Mouse (Mus musculus) embryonic facial prominence, embryonic 15.5 days (tissue): ENCODE results near the gene Ranbp2. TPM values are rescaled to one million over a fixed set of nuclear protein-coding genes. Genes with fewer than 3 reads are reported as not detected.
"Not testable (repeated sequence)": the region's sequence is repeated elsewhere in the genome, so short reads cannot be mapped to it uniquely, and the experiment has no call there.

Source experiments
- ATAC-seq: fragments of 200-750 bp; cut with Nextera tagmentation; 2 replicates; pipeline ENCODE4 v1.8.0; 2017; ENCODE audit warnings: low read depth, moderate TSS enrichment; ENCODE audit not compliant: insufficient number of reproducible peaks, low FRiP score, low TSS enrichment
- H3K27ac ChIP-seq: fragments of 300-500 bp; sonication (generic); replicated peaks from 2 replicates; pipeline ENCODE4 v1.5.1; 2015; ENCODE audit warnings: mild to moderate bottlenecking, inconsistent platforms
- H3K27me3 ChIP-seq: fragments of 300-500 bp; sonication (generic); 2 replicates; pipeline ENCODE4 v1.6.1; 2015; ENCODE audit warnings: inconsistent platforms
- H3K36me3 ChIP-seq: fragments of 300-500 bp; sonication (generic); 2 replicates; pipeline ENCODE4 v1.6.1; 2015; ENCODE audit warnings: mild to moderate bottlenecking, inconsistent platforms
- H3K4me1 ChIP-seq: fragments of 300-500 bp; sonication (generic); 2 replicates; pipeline ENCODE4 v1.6.1; 2015; ENCODE audit warnings: inconsistent platforms
- H3K4me2 ChIP-seq: fragments of 300-500 bp; sonication (generic); replicated peaks from 2 replicates; pipeline ENCODE4 v1.6.1; 2015; ENCODE audit warnings: mild to moderate bottlenecking, inconsistent platforms
- H3K4me3 ChIP-seq: fragments of 300-500 bp; sonication (generic); replicated peaks from 2 replicates; pipeline ENCODE4 v1.5.1; 2015; ENCODE audit warnings: mild to moderate bottlenecking, inconsistent platforms
- H3K9ac ChIP-seq: fragments of 300-500 bp; sonication (generic); 2 replicates; pipeline ENCODE4 v1.6.1; 2015; ENCODE audit warnings: inconsistent platforms
- H3K9me3 ChIP-seq: fragments of 300-500 bp; sonication (generic); replicated peaks from 2 replicates; pipeline ENCODE4 v1.6.1; 2016; ENCODE audit warnings: inconsistent platforms
- WGBS: fragments of 180-500 bp; shearing (Covaris S2); methylation state at CpG from one replicate; pipeline ENCODE4 v1.1.7; 2015; 5-methylcytosine and 5-hydroxymethylcytosine counted together
- polyA plus RNA-seq: library from polyadenylated mRNA; unstranded; fragments of >200 nt; fragmentation: Nextera tagmentation; extraction: Ambion mirVana; gene quantifications from 2 replicates; pipeline ENCODE4 v1.2.1, GENCODE M21; 2015

Ranbp2 gene
- polyA plus RNA-seq, 1 experiment from 2014 or later = 19.0 TPM

GRCm38 (mm10) chr10:58497320-58498284, 50.9 kb downstream of the Ranbp2 start, which contains the start of gene Ccdc138:
Ccdc138 (plus strand) TSS chr10:58497948.
- Histone ChIP-seq H3K27me3 (no peaks in the 10 kb centered on the region), H3K9ac (peak within 1 kb of the TSS; percentile 48), H3K27ac (peak within 1 kb of the TSS; percentile 95), H3K9me3 (no peaks in the 10 kb centered on the region), H3K4me2 (peak within 1 kb of the TSS; percentile 51), H3K36me3 (peaks cover 22% of the 10 kb centered on the region), H3K4me3 (peak within 1 kb of the TSS; percentile 91), H3K4me1 (peaks cover 7% of the 10 kb centered on the region; the same call in 1 of the 2 replicates)
- peak; percentile 98 for ATAC-seq
- WGBS = 1% methylated on average over 50 of the region's 50 CpGs

DNA sequence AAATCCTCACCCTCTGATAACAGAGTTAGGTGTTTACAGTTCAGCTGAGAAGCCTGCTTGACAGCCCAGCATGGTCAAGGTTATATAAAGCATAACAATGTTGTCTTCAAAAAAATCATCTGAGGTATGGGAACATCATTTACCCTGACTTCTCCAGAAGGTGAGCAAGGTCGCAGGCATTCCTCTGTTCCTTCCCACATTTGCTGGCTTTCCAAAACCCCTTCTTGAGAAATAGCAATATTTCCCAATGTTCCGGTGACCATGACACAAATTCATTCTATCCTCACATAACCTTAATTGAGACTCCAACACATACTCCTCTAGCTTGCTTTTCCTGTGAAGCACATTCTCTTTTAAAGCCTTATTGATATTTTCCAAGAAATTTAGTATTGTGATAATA, 51.8 kb downstream of the Ranbp2 start:
- Histone ChIP-seq H3K4me1 (peaks cover 7% of the 10 kb centered on the region; the same call in 1 of the 2 replicates), H3K9me3 (no peaks in the 10 kb centered on the region), H3K4me3 (peak overlapping the region; percentile 91), H3K9ac (peak overlapping the region; percentile 48), H3K27me3 (no peaks in the 10 kb centered on the region), H3K4me2 (peak overlapping the region; percentile 51), H3K27ac (peak overlapping the region; percentile 95; the same call in 1 of the 2 replicates), H3K36me3 (peaks cover 16% of the 10 kb centered on the region)
- 56% methylated on average over 2 of the region's 2 CpGs for WGBS
- ATAC-seq = no peak

DNA sequence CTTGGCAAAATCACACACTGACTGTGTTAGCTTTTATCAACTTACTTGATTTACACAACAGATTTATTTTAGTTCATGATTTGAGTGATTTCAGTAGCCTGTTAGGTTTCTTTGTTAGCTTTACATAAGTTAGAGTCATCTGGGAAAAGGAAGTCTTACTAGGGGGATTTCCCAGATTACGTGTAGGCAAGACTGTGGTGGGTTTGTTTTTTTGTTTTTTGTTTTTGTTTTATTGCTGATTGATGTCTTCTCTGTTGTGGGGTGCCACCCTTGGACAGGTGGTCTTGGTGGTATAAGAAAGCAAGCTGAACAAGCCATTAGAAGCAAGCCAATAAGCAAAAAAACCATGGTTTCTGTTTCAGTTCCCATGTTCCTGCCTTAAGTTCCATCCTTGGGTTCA, 82.6 kb downstream of the Ranbp2 start:
- ATAC-seq = no peak
- H3K27me3 ChIP-seq = no peaks in the 10 kb centered on the region
- H3K9me3 ChIP-seq = no peaks in the 10 kb centered on the region
- 84% methylated on average over 1 of the region's 1 CpGs for WGBS
- no peak overlapping the region for H3K4me3 ChIP-seq
- peaks cover 14% of the 10 kb centered on the region for H3K36me3 ChIP-seq
- H3K4me2 ChIP-seq = no peak overlapping the region
- no peak overlapping the region for H3K9ac ChIP-seq
- H3K4me1 ChIP-seq = no peaks in the 10 kb centered on the region
- no peak overlapping the region for H3K27ac ChIP-seq

- Histone ChIP-seq H3K9me3 (no peaks in the 10 kb centered on the region), H3K4me1 (no peaks in the 10 kb centered on the region), H3K36me3 (peaks cover 7% of the 10 kb centered on the region), H3K27ac (no peak overlapping the region), H3K4me2 (no peak overlapping the region), H3K9ac (no peak overlapping the region), H3K27me3 (no peaks in the 10 kb centered on the region), H3K4me3 (no peak overlapping the region)
- ATAC-seq = no peak
- 84% methylated on average over 10 of the region's 10 CpGs for WGBS
These were observed 84.4 kb downstream of the Ranbp2 start for GRCm38 (mm10) chr10:58530896-58531790.

DNA sequence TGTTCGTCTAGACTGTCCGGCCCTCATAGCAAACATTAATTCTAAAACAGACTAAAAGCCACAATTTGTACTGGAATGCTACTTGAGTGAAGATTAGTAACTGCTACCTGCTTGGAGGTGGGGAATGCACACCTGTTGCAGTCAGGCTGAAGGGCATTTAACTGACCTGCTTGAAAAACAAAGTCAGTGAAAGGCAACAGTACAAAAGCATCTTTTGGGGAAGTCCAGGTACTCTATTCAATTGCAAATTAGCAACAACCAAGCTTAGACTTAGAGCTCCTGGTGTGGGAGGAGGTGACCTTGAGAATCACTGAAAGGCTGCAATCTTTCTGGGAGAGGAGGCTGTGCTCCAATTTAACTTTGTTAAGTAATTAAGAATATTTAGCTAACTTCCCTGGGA, 85.5 kb downstream of the Ranbp2 start:
- Histone ChIP-seq H3K36me3 (peaks cover 7% of the 10 kb centered on the region), H3K4me2 (no peak overlapping the region), H3K4me1 (no peaks in the 10 kb centered on the region), H3K4me3 (no peak overlapping the region), H3K27ac (no peak overlapping the region), H3K27me3 (no peaks in the 10 kb centered on the region), H3K9ac (no peak overlapping the region), H3K9me3 (no peaks in the 10 kb centered on the region)
- no peak for ATAC-seq
- WGBS = 96% methylated on average over 2 of the region's 2 CpGs

GRCm38 (mm10) chr10:58536276-58536675, 89.6 kb downstream of the Ranbp2 start:
- H3K4me1 ChIP-seq, H3K9ac ChIP-seq, H3K36me3 ChIP-seq, H3K27me3 ChIP-seq, H3K9me3 ChIP-seq, ATAC-seq, H3K27ac ChIP-seq, H3K4me3 ChIP-seq, H3K4me2 ChIP-seq: not testable (repeated sequence)
- 83% methylated on average over 5 of the region's 5 CpGs for WGBS

GRCm38 (mm10) chr10:58540613-58541012, 93.9 kb downstream of the Ranbp2 start:
- no peak overlapping the region for H3K27ac ChIP-seq
- no peak overlapping the region for H3K9ac ChIP-seq
- no peak for ATAC-seq
- H3K27me3 ChIP-seq = no peaks in the 10 kb centered on the region
- H3K36me3 ChIP-seq = peaks cover 13% of the 10 kb centered on the region; the same call in 1 of the 2 replicates
- no peak overlapping the region for H3K4me3 ChIP-seq
- H3K4me1 ChIP-seq = no peaks in the 10 kb centered on the region
- no peaks in the 10 kb centered on the region for H3K9me3 ChIP-seq
- WGBS = 65% methylated on average over 13 of the region's 13 CpGs
- H3K4me2 ChIP-seq = no peak overlapping the region

Other genes starting within 250 kb of the Ranbp2 start
- gene AW822073, start 222.0 kb upstream of the Ranbp2 start, polyA plus RNA-seq = not detected in 2 replicates
- gene Duxf3, start 214.2 kb upstream of the Ranbp2 start, polyA plus RNA-seq = not detected in 2 replicates
- not detected in 2 replicates for gene Gm4981, start 210.2 kb upstream of the Ranbp2 start, polyA plus RNA-seq
- gene Gcc2, start 191.4 kb upstream of the Ranbp2 start, polyA plus RNA-seq = 56.7 and 57.4 TPM in 2 replicates
- 121 and 124 TPM in 2 replicates for gene Lims1, start 123.5 kb upstream of the Ranbp2 start, polyA plus RNA-seq
- gene Ccdc138, start 51.0 kb downstream of the Ranbp2 start, polyA plus RNA-seq = 8.2 and 9.7 TPM in 2 replicates
- gene Edar, start 228.7 kb downstream of the Ranbp2 start, polyA plus RNA-seq = 2.8 and 3.0 TPM in 2 replicates